8 mouse cellular contexts compared by ENCODE assay signal in genomic region chr3:126998008-126998741, GRCm38 (mm10).
DNase-seq lines count a peak whose midpoint lies in the region; ATAC-seq and TF ChIP-seq lines count a peak whose summit lies in the region.

No protein-coding gene starts in this region.

- peak overlapping the region; percentile 58 for H3K4me2 ChIP-seq in kidney, embryonic 15.5 days
- H3K4me2 ChIP-seq in hindbrain, postnatal 0 days (ENCODE audit: low read depth, low read length) = peak overlapping the region; percentile 43
- H3K4me2 ChIP-seq in liver, embryonic 13.5 days = peak overlapping the region; percentile 38

- peak overlapping the region; percentile 33 for H3K4me3 ChIP-seq in kidney, embryonic 15.5 days (replicated peaks)
- H3K4me3 ChIP-seq in cortical plate, adult 2 months (ENCODE audit: insufficient read depth, low read length) = peak overlapping the region; percentile 18; the same call in 1 of the 2 replicates
- H3K4me3 ChIP-seq in hindbrain, postnatal 0 days (ENCODE audit: low read length) = peak overlapping the region; percentile 23
- no peak overlapping the region for H3K4me3 ChIP-seq in liver, embryonic 13.5 days (replicated peaks)

- H3K27me3 ChIP-seq in kidney, embryonic 15.5 days = no peaks in the 10 kb centered on the region
- H3K27me3 ChIP-seq in hindbrain, postnatal 0 days (ENCODE audit: insufficient read depth, low read length) = no peaks in the 10 kb centered on the region
- peaks cover 4% of the 10 kb centered on the region; the same call in 1 of the 2 replicates for H3K27me3 ChIP-seq in liver, embryonic 13.5 days

- 7% methylated on average over 12 of the region's 12 CpGs for WGBS in kidney, embryonic 15.5 days
- WGBS in hindbrain, postnatal 0 days = 3% methylated on average over 12 of the region's 12 CpGs
- WGBS in liver, embryonic 13.5 days (ENCODE audit: insufficient replicate concordance) = 11% methylated on average over 12 of the region's 12 CpGs

- peak overlapping the region; percentile 23; the same call in 1 of the 2 replicates for H3K27ac ChIP-seq in kidney, embryonic 15.5 days
- H3K27ac ChIP-seq in cortical plate, adult 2 months (ENCODE audit: insufficient read depth, low read length) = peak overlapping the region; percentile 89
- peak overlapping the region; percentile 81 for H3K27ac ChIP-seq in hindbrain, postnatal 0 days
- no peak overlapping the region for H3K27ac ChIP-seq in liver, embryonic 13.5 days

- H3K9me3 ChIP-seq in kidney, embryonic 15.5 days (replicated peaks) = no peaks in the 10 kb centered on the region
- no peaks in the 10 kb centered on the region for H3K9me3 ChIP-seq in hindbrain, postnatal 0 days (ENCODE audit: low read length)
- no peaks in the 10 kb centered on the region for H3K9me3 ChIP-seq in liver, embryonic 13.5 days (replicated peaks)

- H3K4me1 ChIP-seq in kidney, embryonic 15.5 days = peaks cover 14% of the 10 kb centered on the region
- peaks cover 6% of the 10 kb centered on the region for H3K4me1 ChIP-seq in cortical plate, adult 2 months (ENCODE audit: control insufficient read depth, insufficient read depth, low read length)
- H3K4me1 ChIP-seq in hindbrain, postnatal 0 days (ENCODE audit: insufficient read depth, low read length) = peaks cover 14% of the 10 kb centered on the region
- H3K4me1 ChIP-seq in liver, embryonic 13.5 days (replicated peaks) = no peaks in the 10 kb centered on the region

- no peak for TF ChIP-seq POLR2A in cortical plate, adult 2 months (IDR thresholded peaks at IDR 0.05; ENCODE audit: extremely low read depth, insufficient read depth, low read length)

- H3K36me3 ChIP-seq in kidney, embryonic 15.5 days = no peaks in the 10 kb centered on the region
- H3K36me3 ChIP-seq in hindbrain, postnatal 0 days (ENCODE audit: insufficient read depth, low read length) = peaks cover 7% of the 10 kb centered on the region
- H3K36me3 ChIP-seq in liver, embryonic 13.5 days = no peaks in the 10 kb centered on the region

- DNase-seq in kidney, adult 9 months = no peak
- DNase-seq in gastrocnemius, postnatal 25 days = peak; percentile 41
- DNase-seq in hindbrain, postnatal 0 days (ENCODE audit: low spot score) = peak; percentile 82
- DNase-seq in liver, embryonic 13.5 days = no peak
- peak; percentile 27 for DNase-seq in retina, embryonic 14.5 days (ENCODE audit: low spot score)
- DNase-seq in spleen, postnatal 4 days (ENCODE audit: low spot score in 2 of 2) = no peak

- TF ChIP-seq CTCF in cortical plate, adult 2 months (IDR thresholded peaks at IDR 0.05; ENCODE audit: extremely low read depth, insufficient read depth, low read length) = no peak
- no peak for TF ChIP-seq CTCF in hindbrain, postnatal 0 days (IDR thresholded peaks at IDR 0.05; ENCODE audit: low read depth)

- H3K9ac ChIP-seq in kidney, embryonic 15.5 days = 0 out of 2 replicates have a peak overlapping the region, but pooled peaks have one; percentile 1
- H3K9ac ChIP-seq in hindbrain, postnatal 0 days (replicated peaks; ENCODE audit: low read length) = peak overlapping the region; percentile 40; the same call in 1 of the 2 replicates
- no peak overlapping the region for H3K9ac ChIP-seq in liver, embryonic 13.5 days

- ATAC-seq in kidney, embryonic 15.5 days (replicated peaks; ENCODE audit: low FRiP score) = peak; percentile 89
- peak; percentile 80 for ATAC-seq in hindbrain, postnatal 0 days
- ATAC-seq in liver, embryonic 13.5 days (ENCODE audit: low read depth) = no peak

Comparison
In these comparisons a context has a peak if more than half of its experiments do, and no peak if none do; other contexts are left out.
1. DNase-seq: peak in gastrocnemius, postnatal 25 days (single experiment), hindbrain, postnatal 0 days (single experiment) and retina, embryonic 14.5 days (single experiment); none in kidney, adult 9 months (single experiment), liver, embryonic 13.5 days (single experiment) and spleen, postnatal 4 days (0 of 2).
2. Peak in every context shown above with its lines, with median percentiles within 50 percentile points of each other: H3K4me2 ChIP-seq.